Comparison of ENCODE assay signal across 13 mouse cellular contexts in genomic region chr8:19780212-19780611, GRCm38 (mm10). TPM values are rescaled to one million over a fixed set of nuclear protein-coding genes. Genes with fewer than 3 reads are reported as not detected.
DNase-seq lines count a peak whose midpoint lies in the region; ATAC-seq and TF ChIP-seq lines count a peak whose summit lies in the region.
"Not testable (repeated sequence)": the region's sequence is repeated elsewhere in the genome, so short reads cannot be mapped to it uniquely, and the experiment has no call there.
"Had no signal": no experiment of that assay in that cellular context is flagged by ENCODE, and none has a peak within 500 bp of the region (broad histone marks: within the 10 kb centered on the region; RNA-seq: fewer than 3 reads in every experiment).

No protein-coding gene starts in this region.

- not testable (repeated sequence) for H3K27ac ChIP-seq in kidney, adult 2 months (ENCODE audit: insufficient read depth, low read depth, low read length); lung, embryonic 14.5 days (ENCODE audit: low read depth)

- not testable (repeated sequence) for H3K9me3 ChIP-seq in lung, embryonic 14.5 days (ENCODE audit: low read depth, low read length)

- not testable (repeated sequence) for H3K4me3 ChIP-seq in kidney, adult 2 months (ENCODE audit: insufficient read depth, low read depth, low read length); lung, embryonic 14.5 days (ENCODE audit: low read depth, low read length)

- not testable (repeated sequence) for H3K36me3 ChIP-seq in kidney, adult 2 months (ENCODE audit: control insufficient read depth, insufficient read depth, low read length); lung, embryonic 14.5 days (ENCODE audit: insufficient read depth)

- ATAC-seq in lung, embryonic 14.5 days (ENCODE audit: insufficient read depth): not testable (repeated sequence)

- not testable (repeated sequence) for H3K9ac ChIP-seq in lung, embryonic 14.5 days

- DNase-seq in gastrocnemius, postnatal 4 days (ENCODE audit: low spot score in 2 of 2): peak; percentile 17 to 20
- DNase-seq in heart, adult 11 months: peak; percentile 94
- DNase-seq in kidney, adult 2 months: peak; percentile 16
- DNase-seq in lung, embryonic 14.5 days: peak; percentile 6

- 92% methylated on average over 4 of the region's 4 CpGs for WGBS in kidney, adult 2 months
- 81% methylated on average over 4 of the region's 4 CpGs for WGBS in lung, embryonic 14.5 days

- H3K4me1 ChIP-seq in kidney, adult 2 months (ENCODE audit: control insufficient read depth, insufficient read depth, low read length); lung, embryonic 14.5 days (ENCODE audit: insufficient read depth): not testable (repeated sequence)

- TF ChIP-seq POLR2A in kidney, adult 2 months (IDR thresholded peaks at IDR 0.05; ENCODE audit: low read depth, low read length): not testable (repeated sequence)

- not testable (repeated sequence) for TF ChIP-seq CTCF in kidney, adult 2 months (conservative IDR thresholded peaks at IDR 0.05; ENCODE audit: insufficient read depth, insufficient read length, low read depth, low read length); lung, embryonic 14.5 days (IDR thresholded peaks at IDR 0.05; ENCODE audit: low read depth)

- H3K27me3 ChIP-seq in kidney, adult 2 months (replicated peaks; ENCODE audit: control insufficient read depth, insufficient read depth, low read length); lung, embryonic 14.5 days (ENCODE audit: insufficient read depth, low read length): not testable (repeated sequence)

- not testable (repeated sequence) for H3K4me2 ChIP-seq in lung, embryonic 14.5 days

RNA-seq across cellular contexts. Expression of gene 4930467E23Rik, which starts 50.8 kb away (rescaled TPM):
- under 1 TPM; 0.26 to 0.47 TPM for total RNA-seq in gastrocnemius, postnatal 4 days (2021)
- not detected in 2 replicates for polyA plus RNA-seq in kidney, adult 2 months (2012; rRNA removed)
- polyA plus RNA-seq in lung, embryonic 14.5 days (2014; fragmentation: Nextera tagmentation; extraction: Ambion mirVana): 0.14 TPM in 1 of 2 replicates, not detected in the other
- total RNA-seq: adrenal gland, adult 18-20 months; CH12.LX; ES-E14; MEL had no signal
- polyA plus RNA-seq: activated CD4-positive, CD25-positive, alpha-beta regulatory T cell, adult 4 months; brain, embryonic 14.5 days; C2C12; G1E; Patski had no signal

Comparison
In these comparisons a context has a peak if more than half of its experiments do, and no peak if none do; other contexts are left out.
1. DNase-seq: peak in every context shown above with its lines; median percentile 94 in heart, adult 11 months; 18 in gastrocnemius, postnatal 4 days; 16 in kidney, adult 2 months; 6 in lung, embryonic 14.5 days.